Mouse (Mus musculus): ENCODE measurements around the gene Bcl11a. TPM values are rescaled to one million over a fixed set of nuclear protein-coding genes. Genes with fewer than 3 reads are reported as not detected.

The Bcl11a gene
- polyA plus RNA-seq, 1 experiment: 10.4 TPM

DNA sequence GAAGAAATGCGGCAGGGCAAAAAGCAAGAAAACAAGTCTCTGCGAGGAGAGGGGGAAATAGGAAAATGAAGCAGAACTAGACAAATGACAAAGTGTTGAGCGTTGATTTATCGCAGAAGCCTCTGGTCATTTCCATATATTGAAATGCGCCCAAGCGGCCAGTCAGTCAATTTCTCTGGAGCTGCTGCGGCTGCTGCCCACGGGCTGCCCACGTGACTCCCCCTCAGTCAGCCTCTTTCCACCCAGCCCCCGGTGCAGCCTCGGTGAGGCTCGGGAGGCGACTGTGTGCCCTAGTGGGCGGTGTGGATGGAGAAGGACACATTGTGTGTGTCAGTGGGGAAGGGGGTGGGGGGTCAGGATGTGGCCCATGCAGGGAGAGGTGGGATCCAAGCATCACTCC, 16.0 kb upstream of the Bcl11a start:
- Histone ChIP-seq H3K27ac (ENCODE audit: insufficient read depth, low read length) (no peak overlapping the region), H3K4me1 (ENCODE audit: control insufficient read depth, insufficient read depth, low read length) (no peaks in the 10 kb centered on the region), H3K27me3 (ENCODE audit: control insufficient read depth, insufficient read depth, low read length) (peaks cover 2% of the 10 kb centered on the region; the same call in 1 of the 2 replicates), H3K4me3 (replicated peaks; ENCODE audit: insufficient read depth, low read depth, low read length) (no peak overlapping the region)
- TF ChIP-seq POLR2A (IDR thresholded peaks at IDR 0.05; ENCODE audit: borderline replicate concordance, insufficient read depth, low read length): no peak
- no peak for TF ChIP-seq CTCF (IDR thresholded peaks at IDR 0.05; ENCODE audit: borderline replicate concordance, insufficient read depth, low read depth, low read length)
- 3% methylated on average over 14 of the region's 14 CpGs for WGBS
- no peak for DNase-seq

DNA sequence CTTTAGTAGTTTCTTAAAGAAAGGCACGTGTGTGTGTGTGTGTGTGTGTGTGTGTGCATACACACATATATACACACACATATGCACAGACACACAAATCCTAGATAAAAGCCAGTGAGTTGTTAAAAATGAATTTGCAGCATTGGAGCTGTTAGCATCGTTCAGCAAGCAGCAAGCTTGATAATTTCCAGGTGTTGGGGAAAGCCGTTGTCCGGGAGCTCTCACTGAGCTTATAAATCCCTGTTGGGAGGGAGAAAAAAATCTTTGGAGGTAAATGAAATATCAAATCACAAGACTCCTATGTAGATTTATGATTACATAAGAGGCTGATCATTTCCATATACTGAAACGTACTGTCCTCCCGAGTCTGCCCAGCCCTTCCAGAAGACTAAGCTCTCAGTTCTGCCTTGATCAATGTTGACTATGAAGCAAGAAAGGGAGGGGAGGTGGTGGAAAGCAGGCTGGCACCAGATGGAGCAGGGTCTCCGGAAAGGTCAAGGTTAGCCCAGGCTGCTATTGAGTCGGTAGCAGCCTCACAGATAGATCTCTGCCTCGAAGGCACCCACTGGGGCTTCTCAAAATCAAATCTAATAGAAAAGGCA, 15.3 kb upstream of the Bcl11a start:
- Histone ChIP-seq H3K4me3 (replicated peaks; ENCODE audit: insufficient read depth, low read depth, low read length) (no peak overlapping the region), H3K4me1 (ENCODE audit: control insufficient read depth, insufficient read depth, low read length) (no peaks in the 10 kb centered on the region), H3K27ac (ENCODE audit: insufficient read depth, low read length) (no peak overlapping the region), H3K27me3 (ENCODE audit: control insufficient read depth, insufficient read depth, low read length) (peaks cover 2% of the 10 kb centered on the region; the same call in 1 of the 2 replicates)
- DNase-seq: no peak
- WGBS: 73% methylated on average over 9 of the region's 9 CpGs
- TF ChIP-seq POLR2A (IDR thresholded peaks at IDR 0.05; ENCODE audit: borderline replicate concordance, insufficient read depth, low read length) (no peak), CTCF (IDR thresholded peaks at IDR 0.05; ENCODE audit: borderline replicate concordance, insufficient read depth, low read depth, low read length) (no peak)

DNA sequence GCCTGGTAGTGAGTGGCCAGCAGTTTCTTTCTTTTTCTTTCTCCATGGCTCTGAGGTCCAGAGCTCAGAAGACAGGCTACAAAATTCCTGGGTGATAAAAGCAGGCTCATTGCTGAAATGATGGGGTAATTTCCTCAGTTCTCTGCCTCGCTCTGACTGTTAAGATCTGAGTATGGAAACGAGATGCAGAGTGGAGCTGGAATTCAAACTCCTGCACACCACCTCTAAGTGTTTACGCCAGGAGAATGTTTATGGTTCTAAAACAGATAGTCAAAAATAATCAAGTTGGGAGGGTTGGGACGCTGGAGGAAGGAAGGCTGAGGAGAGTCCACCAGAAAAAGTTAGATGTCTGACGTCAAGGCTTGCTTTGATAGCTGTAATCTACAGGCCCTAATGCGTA, 13.6 kb upstream of the Bcl11a start:
- TF ChIP-seq CTCF (IDR thresholded peaks at IDR 0.05; ENCODE audit: borderline replicate concordance, insufficient read depth, low read depth, low read length) (no peak), POLR2A (IDR thresholded peaks at IDR 0.05; ENCODE audit: borderline replicate concordance, insufficient read depth, low read length) (no peak)
- Histone ChIP-seq H3K27me3 (ENCODE audit: control insufficient read depth, insufficient read depth, low read length) (peaks cover 2% of the 10 kb centered on the region; the same call in 1 of the 2 replicates), H3K4me3 (replicated peaks; ENCODE audit: insufficient read depth, low read depth, low read length) (no peak overlapping the region), H3K27ac (ENCODE audit: insufficient read depth, low read length) (no peak overlapping the region), H3K4me1 (ENCODE audit: control insufficient read depth, insufficient read depth, low read length) (no peaks in the 10 kb centered on the region)
- DNase-seq: no peak
- WGBS: 97% methylated on average over 6 of the region's 6 CpGs

DNA sequence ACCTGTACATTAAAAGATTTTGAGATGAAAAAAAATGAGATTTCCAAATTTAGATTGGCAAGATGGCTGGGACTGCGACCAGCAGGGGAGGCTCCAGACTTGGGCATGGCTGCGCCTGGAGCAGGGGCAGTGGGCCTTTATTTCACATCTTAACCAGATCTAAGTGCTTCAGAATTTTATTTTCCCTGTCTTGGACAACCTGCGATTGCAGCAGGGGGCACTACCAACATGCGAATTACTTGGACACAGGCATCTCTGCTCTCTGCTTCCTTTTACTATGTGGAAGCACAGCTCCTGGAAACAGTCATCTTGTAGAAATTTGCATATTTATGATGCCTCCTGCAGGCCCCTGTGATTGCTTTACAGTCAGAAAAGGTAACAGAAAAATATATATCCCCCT, 12.5 kb upstream of the Bcl11a start:
- WGBS: 53% methylated on average over 4 of the region's 4 CpGs
- Histone ChIP-seq H3K4me3 (replicated peaks; ENCODE audit: insufficient read depth, low read depth, low read length) (no peak overlapping the region), H3K4me1 (ENCODE audit: control insufficient read depth, insufficient read depth, low read length) (no peaks in the 10 kb centered on the region), H3K27ac (ENCODE audit: insufficient read depth, low read length) (no peak overlapping the region), H3K27me3 (ENCODE audit: control insufficient read depth, insufficient read depth, low read length) (peaks cover 2% of the 10 kb centered on the region; the same call in 1 of the 2 replicates)
- TF ChIP-seq CTCF (IDR thresholded peaks at IDR 0.05; ENCODE audit: borderline replicate concordance, insufficient read depth, low read depth, low read length): no peak
- no peak for DNase-seq

DNA sequence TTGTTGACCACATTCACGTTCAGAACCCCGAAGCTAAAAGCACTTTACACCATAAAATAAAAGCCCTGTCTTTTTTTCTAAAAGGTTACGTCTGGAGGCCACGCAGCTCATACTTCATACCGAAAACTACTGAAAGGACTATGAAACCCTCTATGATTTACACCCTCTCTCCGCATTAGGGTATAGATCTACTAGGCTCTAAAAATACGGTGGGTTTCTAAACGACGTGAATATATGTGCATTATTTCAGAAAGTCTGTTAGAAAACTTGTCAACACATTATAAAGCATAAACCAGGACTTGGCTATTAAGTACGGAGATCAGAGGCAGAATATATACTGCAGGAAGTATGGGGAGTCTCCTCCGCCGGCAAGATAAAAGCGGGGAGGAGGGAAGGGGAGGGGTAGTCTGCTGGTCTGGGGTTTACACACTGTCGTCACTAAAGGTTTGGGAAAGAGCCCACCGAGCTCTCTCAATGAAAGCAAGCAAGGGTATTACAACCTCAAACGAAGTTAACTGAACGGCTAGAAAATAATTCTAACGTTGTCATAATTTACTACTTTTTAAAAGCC, 3.8 kb upstream of the Bcl11a start:
- H3K27ac ChIP-seq (ENCODE audit: insufficient read depth, low read length): no peak overlapping the region
- H3K27me3 ChIP-seq (ENCODE audit: control insufficient read depth, insufficient read depth, low read length): peaks cover 20% of the 10 kb centered on the region; the same call in 1 of the 2 replicates
- no peaks in the 10 kb centered on the region; the same call in 1 of the 2 replicates for H3K4me1 ChIP-seq (ENCODE audit: control insufficient read depth, insufficient read depth, low read length)
- 10% methylated on average over 18 of the region's 18 CpGs for WGBS
- H3K4me3 ChIP-seq (replicated peaks; ENCODE audit: insufficient read depth, low read depth, low read length): no peak overlapping the region
- DNase-seq: no peak
- no peak for TF ChIP-seq POLR2A (IDR thresholded peaks at IDR 0.05; ENCODE audit: borderline replicate concordance, insufficient read depth, low read length)
- no peak for TF ChIP-seq CTCF (IDR thresholded peaks at IDR 0.05; ENCODE audit: borderline replicate concordance, insufficient read depth, low read depth, low read length)

DNA sequence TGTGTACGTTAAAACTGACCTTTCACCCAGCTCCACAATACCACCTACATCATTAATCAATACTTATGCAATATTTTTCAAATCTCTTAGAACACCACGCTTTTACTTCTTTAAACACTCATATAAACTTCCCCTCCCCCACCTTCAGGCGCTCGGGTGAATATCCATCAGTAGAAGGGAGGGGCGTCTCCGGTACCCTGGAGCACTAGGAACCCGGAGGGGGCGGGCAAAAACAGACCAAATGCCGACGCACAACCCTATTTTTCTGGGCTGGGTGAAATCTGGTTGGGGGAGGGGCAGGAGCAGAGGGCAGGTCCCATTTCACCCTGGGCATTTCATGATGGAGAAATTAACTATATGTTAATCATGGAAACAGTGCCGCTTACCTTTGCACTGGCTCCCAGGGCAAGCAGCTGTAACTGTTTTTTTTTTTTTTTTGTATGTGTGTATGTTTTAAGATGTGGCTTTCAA, 3.2 kb upstream of the Bcl11a start, which contains the start of gene A830031A19Rik:
Gene A830031A19Rik, minus strand, starts transcription at position 421 of the 471 bp plus-strand sequence.
- WGBS: 1% methylated on average over 11 of the region's 11 CpGs
- no peak within 1 kb of the TSS for H3K27ac ChIP-seq (ENCODE audit: insufficient read depth, low read length)
- no peaks in the 10 kb centered on the region; the same call in 1 of the 2 replicates for H3K4me1 ChIP-seq (ENCODE audit: control insufficient read depth, insufficient read depth, low read length)

DNA sequence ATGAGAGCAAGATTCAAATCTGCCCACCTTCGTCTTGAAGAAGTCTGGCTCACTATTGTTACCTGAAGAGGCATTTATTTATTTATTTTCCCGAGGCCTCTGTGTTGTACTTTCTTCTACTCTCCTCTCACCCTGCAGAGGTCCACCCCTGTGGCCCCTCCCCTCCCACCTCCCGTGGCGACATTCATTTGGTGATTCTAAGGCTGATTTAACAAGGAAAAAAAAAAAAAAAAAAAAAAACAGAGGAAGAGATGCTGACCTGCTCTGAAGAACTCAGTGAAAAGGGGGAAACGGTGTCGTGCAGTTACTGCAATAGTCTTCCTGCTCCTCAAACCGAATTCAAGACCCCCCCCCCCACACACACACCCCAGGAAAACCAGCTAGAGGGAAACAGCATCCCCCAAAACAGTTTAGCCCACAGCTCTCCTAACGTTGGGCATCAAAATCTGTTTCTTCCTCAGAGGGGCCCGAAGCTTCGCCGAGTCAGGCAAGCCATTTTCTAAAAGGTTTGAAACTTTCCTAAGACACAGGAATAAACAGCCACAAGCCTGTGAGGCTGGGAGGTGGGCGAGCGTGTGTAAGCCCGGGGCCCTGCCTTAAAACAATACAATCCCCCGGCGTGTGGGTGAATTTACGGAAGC, 2.2 kb upstream of the Bcl11a start:
- no peak overlapping the region for H3K27ac ChIP-seq (ENCODE audit: insufficient read depth, low read length)
- no peak for DNase-seq
- TF ChIP-seq CTCF (IDR thresholded peaks at IDR 0.05; ENCODE audit: borderline replicate concordance, insufficient read depth, low read depth, low read length) (no peak), POLR2A (IDR thresholded peaks at IDR 0.05; ENCODE audit: borderline replicate concordance, insufficient read depth, low read length) (no peak)
- H3K4me1 ChIP-seq (ENCODE audit: control insufficient read depth, insufficient read depth, low read length): no peaks in the 10 kb centered on the region; the same call in 1 of the 2 replicates
- H3K27me3 ChIP-seq (ENCODE audit: control insufficient read depth, insufficient read depth, low read length): peaks cover 22% of the 10 kb centered on the region; the same call in 1 of the 2 replicates
- peak overlapping the region; percentile 59 for H3K4me3 ChIP-seq (replicated peaks; ENCODE audit: insufficient read depth, low read depth, low read length)
- WGBS: 2% methylated on average over 17 of the region's 17 CpGs

More for the DNA sequence above, 3.2 kb upstream of the Bcl11a start, which contains the start of gene A830031A19Rik:
- no peak for TF ChIP-seq POLR2A (IDR thresholded peaks at IDR 0.05; ENCODE audit: borderline replicate concordance, insufficient read depth, low read length)
- no peak for TF ChIP-seq CTCF (IDR thresholded peaks at IDR 0.05; ENCODE audit: borderline replicate concordance, insufficient read depth, low read depth, low read length)
- H3K27me3 ChIP-seq (ENCODE audit: control insufficient read depth, insufficient read depth, low read length): peaks cover 21% of the 10 kb centered on the region; the same call in 1 of the 2 replicates
- DNase-seq: no peak
- H3K4me3 ChIP-seq (replicated peaks; ENCODE audit: insufficient read depth, low read depth, low read length): peak within 1 kb of the TSS; percentile 59

Data from cerebellum, adult 2 months (tissue).